Mouse (Mus musculus) G1E (cell line): ENCODE results near the gene Erv3. TPM values are rescaled to one million over a fixed set of nuclear protein-coding genes. Genes with fewer than 3 reads are reported as not detected.

Source experiments
- ATAC-seq: 2 replicates; pipeline ENCODE4 v1.8.0; 2016; ENCODE audit warnings: mild to moderate bottlenecking; ENCODE audit not compliant: insufficient number of reproducible peaks, poor library complexity, low FRiP score, severe bottlenecking; ENCODE audit errors: extremely low read depth
- DNase-seq: peaks from one replicate; pipeline ENCODE4 v3.0.0; 2012; ENCODE audit warnings: low spot score
- H3K27me3 ChIP-seq: 2 replicates; pipeline ENCODE4 v1.6.1; 2012; ENCODE audit warnings: mild to moderate bottlenecking, low read length, inconsistent platforms; ENCODE audit not compliant: insufficient read depth
- H3K36me3 ChIP-seq: replicated peaks from 2 replicates; pipeline ENCODE3; 2012; ENCODE audit warnings: mild to moderate bottlenecking, inconsistent platforms
- H3K4me1 ChIP-seq: 2 replicates; pipeline ENCODE4 v1.6.1; 2012; ENCODE audit warnings: low read depth, low read length, inconsistent platforms, mixed read lengths; ENCODE audit not compliant: insufficient read depth
- H3K4me3 ChIP-seq: 2 replicates; pipeline ENCODE4 v1.5.1; 2012; ENCODE audit warnings: low read depth, mild to moderate bottlenecking, inconsistent platforms, low read length, moderate library complexity, mixed read lengths
- H3K9me3 ChIP-seq: replicated peaks from 2 replicates; pipeline ENCODE4 v1.6.1; 2012; ENCODE audit warnings: inconsistent platforms
- CTCF ChIP-seq: IDR thresholded peaks from 2 replicates; pipeline ENCODE4 v1.5.1; 2012; ENCODE audit warnings: low read depth, low read length, inconsistent platforms, mixed read lengths
- GATA1 ChIP-seq: IDR thresholded peaks from 2 replicates; pipeline ENCODE4 v1.6.1; 2012; ENCODE audit warnings: borderline replicate concordance, low read length, inconsistent platforms, mixed read lengths
- GATA2 ChIP-seq: IDR thresholded peaks from 2 replicates; pipeline ENCODE4 v1.6.1; 2012; ENCODE audit warnings: low read depth, low read length, inconsistent platforms, borderline replicate concordance
- POLR2AphosphoS5 ChIP-seq: IDR thresholded peaks from 2 replicates; pipeline ENCODE4 v1.6.1; 2012; ENCODE audit warnings: low read depth, low read length, inconsistent platforms; ENCODE audit not compliant: insufficient replicate concordance
- TAL1 ChIP-seq: conservative IDR thresholded peaks from 2 replicates; pipeline ENCODE4 v1.6.1; 2012; ENCODE audit warnings: low read depth, low read length, inconsistent platforms, mixed read lengths
- polyA plus RNA-seq: library from polyadenylated mRNA; stranded (reverse); fragments of >175 nt; gene quantifications from 2 replicates; pipeline ENCODE4 v1.2.3, GENCODE M21; 2012
- total RNA-seq, 2 experiments: library from RNA; stranded (forward) in 1 of 2; stranded (reverse) in 1 of 2; fragments of 200-1000 nt in 1 of 2; fragments of >200 nt in 1 of 2; fragmentation: Nextera tagmentation in 1 of 2; gene quantifications; 2 replicates each; pipeline ENCODE4 v1.2.3; 2014 to 2017

The Erv3 gene
- total and polyA plus RNA-seq, 3 experiments, result 5.2 to 393 (median 62.5) TPM

GRCm38 (mm10) chr2:131822492-131822891, 37.1 kb downstream of the Erv3 start:
- no peaks in the 10 kb centered on the region for H3K36me3 ChIP-seq
- H3K4me1 ChIP-seq, result peaks cover 73% of the 10 kb centered on the region
- no peaks in the 10 kb centered on the region; the same call in 1 of the 2 replicates for H3K27me3 ChIP-seq
- DNase-seq (no peak), ATAC-seq (no peak)
- no peaks in the 10 kb centered on the region for H3K9me3 ChIP-seq
- H3K4me3 ChIP-seq, result no peak overlapping the region
- TF ChIP-seq CTCF, result no peak
- no peak for TF ChIP-seq GATA2
- no peak for TF ChIP-seq TAL1
- no peak for TF ChIP-seq GATA1
- no peak for TF ChIP-seq POLR2AphosphoS5

GRCm38 (mm10) chr2:131821708-131821990, 37.9 kb downstream of the Erv3 start:
- ATAC-seq, result no peak

GRCm38 (mm10) chr2:131820932-131821707, 38.4 kb downstream of the Erv3 start:
- Histone ChIP-seq H3K27me3 (peaks cover 9% of the 10 kb centered on the region), H3K9me3 (no peaks in the 10 kb centered on the region), H3K4me1 (peaks cover 59% of the 10 kb centered on the region), H3K36me3 (no peaks in the 10 kb centered on the region), H3K4me3 (no peak overlapping the region)
- ATAC-seq (no peak), DNase-seq (peak; percentile 64)
- TF ChIP-seq CTCF (peak; percentile 33; the same call in 1 of the 2 replicates), POLR2AphosphoS5 (no peak), GATA1 (no peak)

More at GRCm38 (mm10) chr2:131821708-131821990, 37.9 kb downstream of the Erv3 start:
- Histone ChIP-seq H3K4me1 (peaks cover 64% of the 10 kb centered on the region), H3K27me3 (peaks cover 5% of the 10 kb centered on the region), H3K4me3 (no peak overlapping the region), H3K36me3 (no peaks in the 10 kb centered on the region), H3K9me3 (no peaks in the 10 kb centered on the region)
- no peak for DNase-seq
- TF ChIP-seq TAL1 (no peak), CTCF (no peak), GATA1 (no peak), POLR2AphosphoS5 (no peak), GATA2 (no peak)

- Histone ChIP-seq H3K27me3 (peaks cover 11% of the 10 kb centered on the region), H3K4me3 (no peak overlapping the region), H3K4me1 (peaks cover 50% of the 10 kb centered on the region), H3K36me3 (no peaks in the 10 kb centered on the region), H3K9me3 (no peaks in the 10 kb centered on the region)
- DNase-seq (peak; percentile 60), ATAC-seq (peak; percentile 50)
- TF ChIP-seq CTCF, result peak; percentile 90
- TF ChIP-seq GATA2, result no peak
These were observed 39.4 kb downstream of the Erv3 start for GRCm38 (mm10) chr2:131820088-131820675.

- H3K27me3 ChIP-seq, result peaks cover 21% of the 10 kb centered on the region
These were observed 45.2 kb downstream of the Erv3 start for GRCm38 (mm10) chr2:131814327-131814726.

GRCm38 (mm10) chr2:131813437-131813836, 46.1 kb downstream of the Erv3 start:
- Histone ChIP-seq H3K36me3 (no peaks in the 10 kb centered on the region), H3K4me3 (no peak overlapping the region), H3K9me3 (no peaks in the 10 kb centered on the region), H3K27me3 (peaks cover 25% of the 10 kb centered on the region), H3K4me1 (no peaks in the 10 kb centered on the region)
- DNase-seq, result no peak
- no peak for ATAC-seq
- TF ChIP-seq GATA2, result no peak
- TF ChIP-seq POLR2AphosphoS5, result no peak
- no peak for TF ChIP-seq CTCF
- no peak for TF ChIP-seq TAL1
- no peak for TF ChIP-seq GATA1

More at GRCm38 (mm10) chr2:131814327-131814726, 45.2 kb downstream of the Erv3 start:
- H3K4me1 ChIP-seq, result no peaks in the 10 kb centered on the region
- no peak for DNase-seq
- no peaks in the 10 kb centered on the region for H3K36me3 ChIP-seq
- no peak for TF ChIP-seq GATA2
- no peak for TF ChIP-seq GATA1
- no peak for TF ChIP-seq TAL1
- no peak for TF ChIP-seq CTCF
- no peak for TF ChIP-seq POLR2AphosphoS5
- H3K9me3 ChIP-seq, result no peaks in the 10 kb centered on the region
- no peak overlapping the region for H3K4me3 ChIP-seq
- no peak for ATAC-seq
